Mouse (Mus musculus) liver, adult 2 months (tissue): ENCODE measurements at regions not wholly inside any gene's neighbourhood (a gene's known extent, or its start where the extent isn't known, plus 50 kb on each side); places are given as distances from the start of the nearest gene placed in this dataset.

Source experiments
- CTCF ChIP-seq: fragments of 200-500 bp; IDR thresholded peaks from 2 replicates; pipeline ENCODE4 v1.5.1; 2011; ENCODE audit warnings: low read depth, low read length, control low read depth
- POLR2A ChIP-seq: fragments of 200-500 bp; IDR thresholded peaks from 2 replicates; pipeline ENCODE4 v1.6.1; 2011; ENCODE audit warnings: low read length, control low read depth; ENCODE audit not compliant: insufficient read depth; ENCODE audit errors: extremely low read depth

DNA sequence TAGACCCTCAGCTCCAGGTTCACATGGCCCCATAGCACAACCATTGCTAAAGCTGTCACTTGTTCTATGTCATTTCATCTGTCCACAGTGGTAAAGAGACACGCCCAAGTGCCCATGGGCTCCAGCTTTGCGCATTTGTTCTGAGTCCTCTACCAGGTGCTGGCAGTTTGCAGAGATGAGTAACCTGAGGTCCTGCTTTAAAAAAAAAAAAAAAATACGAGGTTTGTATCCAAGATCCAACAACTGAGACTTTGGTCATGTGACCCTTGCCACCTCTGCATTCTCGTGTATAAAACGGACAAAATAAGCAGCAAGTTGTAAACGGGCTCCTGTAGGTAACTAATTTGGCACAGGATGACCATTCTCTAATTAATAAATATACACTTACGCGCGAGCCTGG is 79.9 kb downstream of the Cpn2 start:
- TF ChIP-seq CTCF (no peak), POLR2A (no peak)
